Mouse (Mus musculus): ENCODE measurements around the gene Cabp1. TPM values are rescaled to one million over a fixed set of nuclear protein-coding genes. Genes with fewer than 3 reads are reported as not detected.

The Cabp1 gene
- total and polyA plus RNA-seq, 3 experiments: 2.3 to 6.0 (median 3.9) TPM

DNA sequence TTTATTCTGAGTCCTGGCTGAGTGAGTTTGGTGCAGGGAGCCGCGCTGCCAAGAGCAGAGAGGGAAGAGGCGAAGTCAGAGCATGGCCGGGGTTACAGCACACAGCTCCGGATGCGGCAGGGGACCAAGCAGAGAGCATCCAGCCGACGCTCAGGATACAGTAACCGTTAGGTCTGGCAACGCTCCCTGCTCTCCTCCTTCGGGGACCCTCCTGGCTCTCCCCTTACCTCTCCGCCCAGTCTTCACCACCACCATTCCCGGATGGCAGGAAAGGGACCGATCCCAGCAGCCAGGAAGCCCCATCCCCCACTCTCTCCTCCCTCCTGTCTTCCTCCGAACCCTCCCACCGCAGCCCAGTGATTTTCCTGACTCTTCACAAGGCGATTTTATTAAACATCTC lies 20.7 kb upstream of the Cabp1 start:
- H3K79me2 ChIP-seq (replicated peaks; ENCODE audit: control insufficient read depth, insufficient read depth, low read length): no peaks in the 10 kb centered on the region
- intact Hi-C loops (cut with DNase I): no loop called here
- peak; percentile 17 to 37 for DNase-seq
- no peaks in the 10 kb centered on the region for H3K36me3 ChIP-seq (ENCODE audit: control insufficient read depth, insufficient read depth, low read length)
- WGBS: under 1% methylated on average over 17 of the region's 17 CpGs
- peak overlapping the region; percentile 35; the same call in 1 of the 2 replicates for H3K4me3 ChIP-seq
- H3K27ac ChIP-seq: peak overlapping the region; percentile 26; the same call in 1 of the 2 replicates
- H3K27me3 ChIP-seq (ENCODE audit: control insufficient read depth, insufficient read depth, low read length): no peaks in the 10 kb centered on the region
- 0 out of 2 replicates have a peak, but pooled peaks have one; percentile 21 for TF ChIP-seq POLR2A (IDR thresholded peaks at IDR 0.05; ENCODE audit: insufficient read depth, low read depth, low read length)
- TF ChIP-seq CTCF (IDR thresholded peaks at IDR 0.05): no peak
- no peak for TF ChIP-seq EP300 (IDR thresholded peaks at IDR 0.05; ENCODE audit: insufficient read depth, low read depth, low read length)
- no peaks in the 10 kb centered on the region for H3K4me1 ChIP-seq (ENCODE audit: control insufficient read depth, insufficient read depth, low read length)
- peak overlapping the region; percentile 9; the same call in 1 of the 2 replicates for H3K9ac ChIP-seq (ENCODE audit: low read depth, low read length)

DNA sequence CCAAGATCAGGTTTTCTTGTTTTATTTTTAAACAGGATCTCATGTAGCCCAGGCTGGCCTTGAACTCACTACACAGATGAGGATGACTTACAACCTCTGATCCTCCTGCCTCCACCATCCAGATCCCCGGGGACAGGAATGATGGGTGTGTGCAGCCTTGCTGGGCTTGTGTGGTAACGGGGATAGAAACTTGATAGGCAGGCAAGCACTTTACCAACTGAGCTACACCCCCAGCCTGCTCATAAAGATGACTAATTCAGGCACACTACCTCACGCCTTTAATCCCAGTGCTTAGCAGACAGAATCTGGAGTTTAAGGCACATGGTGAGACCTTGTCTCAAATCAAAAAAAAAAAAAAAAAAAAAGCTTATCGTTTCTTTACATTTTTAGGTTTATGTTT lies 18.7 kb upstream of the Cabp1 start:
- Histone ChIP-seq H3K4me3 (no peak overlapping the region), H3K4me1 (ENCODE audit: control insufficient read depth, insufficient read depth, low read length) (no peaks in the 10 kb centered on the region), H3K36me3 (ENCODE audit: control insufficient read depth, insufficient read depth, low read length) (no peaks in the 10 kb centered on the region), H3K9ac (ENCODE audit: low read depth, low read length) (no peak overlapping the region), H3K27me3 (ENCODE audit: control insufficient read depth, insufficient read depth, low read length) (no peaks in the 10 kb centered on the region), H3K79me2 (replicated peaks; ENCODE audit: control insufficient read depth, insufficient read depth, low read length) (no peaks in the 10 kb centered on the region), H3K27ac (no peak overlapping the region)
- intact Hi-C loops (cut with DNase I): no loop called here
- 70% methylated on average over 4 of the region's 4 CpGs for WGBS
- TF ChIP-seq CTCF (IDR thresholded peaks at IDR 0.05) (no peak), EP300 (IDR thresholded peaks at IDR 0.05; ENCODE audit: insufficient read depth, low read depth, low read length) (no peak), POLR2A (IDR thresholded peaks at IDR 0.05; ENCODE audit: insufficient read depth, low read depth, low read length) (no peak)
- DNase-seq: no peak

DNA sequence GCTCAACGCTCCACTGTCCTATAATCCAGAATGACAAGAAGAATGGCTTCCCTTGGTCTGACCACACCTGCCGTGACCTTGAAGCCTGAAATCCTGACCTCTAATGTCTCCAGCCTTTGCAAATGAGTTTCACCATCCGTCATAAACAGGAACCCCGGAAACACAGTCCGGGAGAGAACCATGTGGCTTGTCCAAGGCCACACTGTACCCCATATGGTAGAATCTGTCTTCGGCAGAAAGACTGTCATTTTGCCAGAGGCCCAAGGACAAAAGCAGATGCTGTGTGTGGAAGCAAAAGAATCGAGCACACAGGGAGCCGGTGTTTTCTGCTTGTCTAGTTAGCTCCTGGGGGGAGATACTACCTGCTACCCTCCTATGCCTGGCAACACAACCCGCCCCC lies 18.3 kb upstream of the Cabp1 start:
- Histone ChIP-seq H3K27ac (no peak overlapping the region), H3K36me3 (ENCODE audit: control insufficient read depth, insufficient read depth, low read length) (no peaks in the 10 kb centered on the region), H3K9ac (ENCODE audit: low read depth, low read length) (no peak overlapping the region), H3K4me3 (no peak overlapping the region), H3K4me1 (ENCODE audit: control insufficient read depth, insufficient read depth, low read length) (no peaks in the 10 kb centered on the region), H3K27me3 (ENCODE audit: control insufficient read depth, insufficient read depth, low read length) (no peaks in the 10 kb centered on the region), H3K79me2 (replicated peaks; ENCODE audit: control insufficient read depth, insufficient read depth, low read length) (no peaks in the 10 kb centered on the region)
- 78% methylated on average over 9 of the region's 9 CpGs for WGBS
- intact Hi-C loops (cut with DNase I): no loop called here
- DNase-seq: no peak
- no peak for TF ChIP-seq CTCF (IDR thresholded peaks at IDR 0.05)
- no peak for TF ChIP-seq EP300 (IDR thresholded peaks at IDR 0.05; ENCODE audit: insufficient read depth, low read depth, low read length)
- TF ChIP-seq POLR2A (IDR thresholded peaks at IDR 0.05; ENCODE audit: insufficient read depth, low read depth, low read length): no peak

DNA sequence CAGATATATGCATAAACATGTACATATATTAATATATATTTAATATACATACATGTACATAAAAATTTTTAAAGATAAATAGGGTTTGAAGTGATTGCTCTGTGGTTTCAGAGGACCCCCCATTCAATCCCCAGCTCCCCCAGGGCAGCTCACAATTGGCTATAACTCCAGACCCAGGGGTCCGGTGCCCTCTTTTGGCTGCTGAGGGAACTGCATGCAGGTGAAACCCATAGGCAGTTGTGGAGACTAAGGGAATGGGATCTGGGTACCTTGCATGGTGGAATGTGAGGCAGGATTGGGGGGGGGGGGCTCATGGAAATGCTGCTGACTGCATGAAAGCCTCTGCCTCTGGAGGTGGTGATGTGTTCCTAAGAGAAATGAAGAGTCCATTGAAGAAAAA lies 16.2 kb upstream of the Cabp1 start:
- no peaks in the 10 kb centered on the region for H3K27me3 ChIP-seq (ENCODE audit: control insufficient read depth, insufficient read depth, low read length)
- no peaks in the 10 kb centered on the region for H3K36me3 ChIP-seq (ENCODE audit: control insufficient read depth, insufficient read depth, low read length)
- H3K4me1 ChIP-seq (ENCODE audit: control insufficient read depth, insufficient read depth, low read length): no peaks in the 10 kb centered on the region
- 16% methylated on average over 1 of the region's 1 CpGs for WGBS
- H3K4me3 ChIP-seq: no peak overlapping the region
- H3K9ac ChIP-seq (ENCODE audit: low read depth, low read length): no peak overlapping the region
- DNase-seq: no peak
- intact Hi-C loops (cut with DNase I): no loop called here
- no peaks in the 10 kb centered on the region for H3K79me2 ChIP-seq (replicated peaks; ENCODE audit: control insufficient read depth, insufficient read depth, low read length)
- no peak overlapping the region for H3K27ac ChIP-seq
- TF ChIP-seq EP300 (IDR thresholded peaks at IDR 0.05; ENCODE audit: insufficient read depth, low read depth, low read length) (no peak), POLR2A (IDR thresholded peaks at IDR 0.05; ENCODE audit: insufficient read depth, low read depth, low read length) (no peak), CTCF (IDR thresholded peaks at IDR 0.05) (peak; percentile 72)

DNA sequence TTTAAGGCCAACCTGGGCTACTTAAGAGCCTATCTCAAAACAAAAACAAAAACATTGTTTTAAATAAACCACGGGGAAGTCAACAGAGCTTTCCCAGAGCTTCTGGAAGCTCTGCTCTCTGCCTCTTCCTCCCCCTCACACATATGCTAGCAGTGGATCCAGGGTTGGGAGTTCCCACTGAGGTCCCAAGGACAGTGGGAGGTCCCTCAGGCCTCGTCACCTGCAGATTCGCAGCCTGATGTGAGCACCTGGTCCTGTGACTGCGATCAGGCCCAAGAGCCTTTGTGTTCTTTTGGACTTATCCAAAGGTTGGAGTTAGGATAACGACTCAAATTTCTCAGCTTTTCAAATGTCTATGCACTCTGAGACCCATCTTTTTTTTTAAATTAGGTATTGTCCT lies 14.4 kb upstream of the Cabp1 start:
- Histone ChIP-seq H3K9ac (ENCODE audit: low read depth, low read length) (no peak overlapping the region), H3K79me2 (replicated peaks; ENCODE audit: control insufficient read depth, insufficient read depth, low read length) (no peaks in the 10 kb centered on the region), H3K36me3 (ENCODE audit: control insufficient read depth, insufficient read depth, low read length) (no peaks in the 10 kb centered on the region), H3K27me3 (ENCODE audit: control insufficient read depth, insufficient read depth, low read length) (no peaks in the 10 kb centered on the region), H3K4me1 (ENCODE audit: control insufficient read depth, insufficient read depth, low read length) (peaks cover 2% of the 10 kb centered on the region; the same call in 1 of the 2 replicates), H3K27ac (no peak overlapping the region), H3K4me3 (no peak overlapping the region)
- intact Hi-C loops (cut with DNase I): no loop called here
- DNase-seq: no peak
- 84% methylated on average over 5 of the region's 5 CpGs for whole genome bisulfite sequencing
- TF ChIP-seq EP300 (IDR thresholded peaks at IDR 0.05; ENCODE audit: insufficient read depth, low read depth, low read length) (no peak), POLR2A (IDR thresholded peaks at IDR 0.05; ENCODE audit: insufficient read depth, low read depth, low read length) (no peak), CTCF (IDR thresholded peaks at IDR 0.05) (no peak)

DNA sequence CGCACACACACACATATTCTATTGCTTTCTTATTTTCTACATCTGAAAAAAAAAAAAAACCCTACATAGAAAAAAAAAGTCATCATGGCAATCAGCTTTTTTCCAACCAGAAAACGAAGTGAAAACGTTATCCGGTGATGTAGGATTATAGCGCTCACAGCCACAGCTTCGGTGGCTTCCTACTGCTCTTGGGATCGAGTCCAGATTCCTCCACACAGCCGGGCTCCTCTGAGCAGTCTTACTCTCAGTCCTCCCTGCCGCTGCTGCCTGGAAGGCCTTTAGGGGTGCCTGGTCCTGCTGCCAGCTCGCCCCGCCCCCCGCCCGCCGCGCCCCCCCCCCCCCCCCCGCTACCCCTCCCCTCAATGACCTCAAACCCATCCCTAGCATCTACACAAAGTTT lies 13.7 kb upstream of the Cabp1 start:
- Histone ChIP-seq H3K36me3 (ENCODE audit: control insufficient read depth, insufficient read depth, low read length) (no peaks in the 10 kb centered on the region), H3K27ac (no peak overlapping the region), H3K9ac (ENCODE audit: low read depth, low read length) (no peak overlapping the region), H3K27me3 (ENCODE audit: control insufficient read depth, insufficient read depth, low read length) (no peaks in the 10 kb centered on the region), H3K4me3 (no peak overlapping the region), H3K79me2 (replicated peaks; ENCODE audit: control insufficient read depth, insufficient read depth, low read length) (no peaks in the 10 kb centered on the region), H3K4me1 (ENCODE audit: control insufficient read depth, insufficient read depth, low read length) (peaks cover 5% of the 10 kb centered on the region; the same call in 1 of the 2 replicates)
- WGBS: 18% methylated on average over 10 of the region's 16 CpGs
- DNase-seq: no peak
- intact Hi-C loops (cut with DNase I): no loop called here
- no peak for TF ChIP-seq POLR2A (IDR thresholded peaks at IDR 0.05; ENCODE audit: insufficient read depth, low read depth, low read length)
- TF ChIP-seq EP300 (IDR thresholded peaks at IDR 0.05; ENCODE audit: insufficient read depth, low read depth, low read length): no peak
- TF ChIP-seq CTCF (IDR thresholded peaks at IDR 0.05): no peak

Measured in heart, adult 2 months (tissue).